8 mouse cellular contexts compared by ENCODE assay signal in the genomic region with DNA sequence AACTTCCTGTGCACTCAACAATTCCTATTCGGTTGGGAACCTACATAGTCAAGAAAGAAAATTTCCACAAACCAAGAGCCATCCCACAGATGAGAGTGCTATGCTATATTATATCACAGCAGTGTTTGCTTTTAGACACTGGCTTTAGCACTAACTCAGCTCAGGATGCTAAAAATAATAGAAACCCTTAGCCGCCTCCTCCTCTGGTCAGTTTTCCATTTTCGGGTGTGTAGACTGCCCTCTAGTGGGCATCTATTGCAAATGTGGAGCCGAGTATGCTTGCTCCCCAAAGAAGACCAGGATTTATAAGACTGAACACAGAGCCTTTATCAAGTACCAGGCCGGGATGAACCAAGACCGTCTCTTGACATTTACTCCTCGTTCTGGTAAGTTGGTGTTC.
A peak's percentile ranks its signal among the peaks of the same experiment; 100 is the strongest.
DNase-seq lines count a peak whose midpoint lies in the region; ATAC-seq and TF ChIP-seq lines count a peak whose summit lies in the region.

No protein-coding gene starts in this region.

- no peak overlapping the region for H3K9ac ChIP-seq in forebrain, embryonic 13.5 days
- H3K9ac ChIP-seq in kidney, postnatal 0 days (ENCODE audit: low read depth, low read length): no peak overlapping the region
- no peak overlapping the region for H3K9ac ChIP-seq in lung, embryonic 14.5 days

- peak; percentile 11; the same call in 1 of the 2 replicates for TF ChIP-seq CTCF in bone marrow, adult 2 months (IDR thresholded peaks at IDR 0.05; ENCODE audit: control insufficient read depth, insufficient read depth, low read length)
- peak; percentile 86 for TF ChIP-seq CTCF in kidney, postnatal 0 days (IDR thresholded peaks at IDR 0.05; ENCODE audit: low read depth)
- TF ChIP-seq CTCF in lung, embryonic 14.5 days (IDR thresholded peaks at IDR 0.05; ENCODE audit: low read depth): peak; percentile 73

- no peak for TF ChIP-seq POLR2A in bone marrow, adult 2 months (IDR thresholded peaks at IDR 0.05; ENCODE audit: borderline replicate concordance, control insufficient read depth, low read depth, low read length)

- peak; percentile 73 for ATAC-seq in cerebellum, adult (ENCODE audit: insufficient number of reproducible peaks, low FRiP score, low TSS enrichment)
- ATAC-seq in forebrain, embryonic 13.5 days: peak; percentile 63
- no peak for ATAC-seq in kidney, postnatal 0 days (replicated peaks; ENCODE audit: low FRiP score, low read depth)
- ATAC-seq in lung, embryonic 14.5 days (ENCODE audit: insufficient read depth): peak; percentile 62

- H3K4me3 ChIP-seq in bone marrow, adult 2 months (replicated peaks; ENCODE audit: control insufficient read depth, low read depth, low read length): no peak overlapping the region
- no peak overlapping the region for H3K4me3 ChIP-seq in forebrain, embryonic 13.5 days
- H3K4me3 ChIP-seq in kidney, postnatal 0 days (replicated peaks; ENCODE audit: low read depth, low read length): no peak overlapping the region
- no peak overlapping the region for H3K4me3 ChIP-seq in lung, embryonic 14.5 days (ENCODE audit: low read depth, low read length)

- H3K4me2 ChIP-seq in forebrain, embryonic 13.5 days: no peak overlapping the region
- H3K4me2 ChIP-seq in kidney, postnatal 0 days (ENCODE audit: low read length): no peak overlapping the region
- H3K4me2 ChIP-seq in lung, embryonic 14.5 days: no peak overlapping the region

- WGBS in bone marrow, adult 2 months: 35% methylated on average over 7 of the region's 7 CpGs
- 32% methylated on average over 7 of the region's 7 CpGs for WGBS in forebrain, embryonic 13.5 days
- WGBS in kidney, postnatal 0 days: 34% methylated on average over 7 of the region's 7 CpGs
- WGBS in lung, embryonic 14.5 days: 33% methylated on average over 7 of the region's 7 CpGs

- DNase-seq in cerebellum, adult 11-12 months: no peak
- DNase-seq in kidney, postnatal 0 days (ENCODE audit: low spot score): peak; percentile 79
- DNase-seq in lung, embryonic 14.5 days: peak; percentile 86
- peak; percentile 53 for DNase-seq in right cerebral cortex, adult 18-20 months
- no peak for DNase-seq in ovary, adult 18-20 months (ENCODE audit: low spot score)

- H3K4me1 ChIP-seq in bone marrow, adult 2 months (ENCODE audit: control insufficient read depth, insufficient read depth, low read length): no peaks in the 10 kb centered on the region
- peaks cover 3% of the 10 kb centered on the region; the same call in 1 of the 2 replicates for H3K4me1 ChIP-seq in forebrain, embryonic 13.5 days
- no peaks in the 10 kb centered on the region for H3K4me1 ChIP-seq in kidney, postnatal 0 days (replicated peaks; ENCODE audit: insufficient read depth, low read length)
- H3K4me1 ChIP-seq in lung, embryonic 14.5 days (ENCODE audit: insufficient read depth): no peaks in the 10 kb centered on the region

- H3K27ac ChIP-seq in bone marrow, adult 2 months (ENCODE audit: control insufficient read depth, insufficient read depth, low read depth, low read length, poor library complexity): no peak overlapping the region
- H3K27ac ChIP-seq in forebrain, embryonic 13.5 days: no peak overlapping the region
- no peak overlapping the region for H3K27ac ChIP-seq in kidney, postnatal 0 days
- no peak overlapping the region for H3K27ac ChIP-seq in lung, embryonic 14.5 days (ENCODE audit: low read depth)

- no peaks in the 10 kb centered on the region for H3K36me3 ChIP-seq in forebrain, embryonic 13.5 days (ENCODE audit: poor library complexity, severe bottlenecking)
- no peaks in the 10 kb centered on the region for H3K36me3 ChIP-seq in kidney, postnatal 0 days (ENCODE audit: insufficient read depth, low read length)
- H3K36me3 ChIP-seq in lung, embryonic 14.5 days (ENCODE audit: insufficient read depth): no peaks in the 10 kb centered on the region

- no peaks in the 10 kb centered on the region for H3K9me3 ChIP-seq in forebrain, embryonic 13.5 days (replicated peaks)
- no peaks in the 10 kb centered on the region for H3K9me3 ChIP-seq in kidney, postnatal 0 days (replicated peaks; ENCODE audit: low read length)
- no peaks in the 10 kb centered on the region for H3K9me3 ChIP-seq in lung, embryonic 14.5 days (ENCODE audit: low read depth, low read length)

- no peaks in the 10 kb centered on the region for H3K27me3 ChIP-seq in forebrain, embryonic 13.5 days
- no peaks in the 10 kb centered on the region for H3K27me3 ChIP-seq in kidney, postnatal 0 days (ENCODE audit: insufficient read depth, low read length)
- H3K27me3 ChIP-seq in lung, embryonic 14.5 days (ENCODE audit: insufficient read depth, low read length): no peaks in the 10 kb centered on the region

Comparison
In these comparisons a context has a peak if more than half of its experiments do, and no peak if none do; other contexts are left out.
1. DNase-seq: peak in kidney, postnatal 0 days (single experiment), lung, embryonic 14.5 days (single experiment) and right cerebral cortex, adult 18-20 months (single experiment); none in cerebellum, adult 11-12 months (single experiment) and ovary, adult 18-20 months (single experiment).
2. CTCF ChIP-seq: peak in every context shown above with its lines; median percentile 86 in kidney, postnatal 0 days; 73 in lung, embryonic 14.5 days; 11 in bone marrow, adult 2 months.